Mouse (Mus musculus): ENCODE results near the gene Hist2h2ac. TPM values are rescaled to one million over a fixed set of nuclear protein-coding genes. Genes with fewer than 3 reads are reported as not detected.

Hist2h2ac gene
- polyA plus RNA-seq (2015; fragmentation: Nextera tagmentation; extraction: Ambion mirVana) = 2.5 and 2.6 TPM in 2 replicates

GRCm38 (mm10) chr3:96220765-96221639 lies at the start of gene Hist2h2ac, which contains the start of gene Hist2h2be:
Hist2h2ac (minus strand) TSS chr3:96220880.
Hist2h2be (plus strand) TSS chr3:96221119.

DNA sequence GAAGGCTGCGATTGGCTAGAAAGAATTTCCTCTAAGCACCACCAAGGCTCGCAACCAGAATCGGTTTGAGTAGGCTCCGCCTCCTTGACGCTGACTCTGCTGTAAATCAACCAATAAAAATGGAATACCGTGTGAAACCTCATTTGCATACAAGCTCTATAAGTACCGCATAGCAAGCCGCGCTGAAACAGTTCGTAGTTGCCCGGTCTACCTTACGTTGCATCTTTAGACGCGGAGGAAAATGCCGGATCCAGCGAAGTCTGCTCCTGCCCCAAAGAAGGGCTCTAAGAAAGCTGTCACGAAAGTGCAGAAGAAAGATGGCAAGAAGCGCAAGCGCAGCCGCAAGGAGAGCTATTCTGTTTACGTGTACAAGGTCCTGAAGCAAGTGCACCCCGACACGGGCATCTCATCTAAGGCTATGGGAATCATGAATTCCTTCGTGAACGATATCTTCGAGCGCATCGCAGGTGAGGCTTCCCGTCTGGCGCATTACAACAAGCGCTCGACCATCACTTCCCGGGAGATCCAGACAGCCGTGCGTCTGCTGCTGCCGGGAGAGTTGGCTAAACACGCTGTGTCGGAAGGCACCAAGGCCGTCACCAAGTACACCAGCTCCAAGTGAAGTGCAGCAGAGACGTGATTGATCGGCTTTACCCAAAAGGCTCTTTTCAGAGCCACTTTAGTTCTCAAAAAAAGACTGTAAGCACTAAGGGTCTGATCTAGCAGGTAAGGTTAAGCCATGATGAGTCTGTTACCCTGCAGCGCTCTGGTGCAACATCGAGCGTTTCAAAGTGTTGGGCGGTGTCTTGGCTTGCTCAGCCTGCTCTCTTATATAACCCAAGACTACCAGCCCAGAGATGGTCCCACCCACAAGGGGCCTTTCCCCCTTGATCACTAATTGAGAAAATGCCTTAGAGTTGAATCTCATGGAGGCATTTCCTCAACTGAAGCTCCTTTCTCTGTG lies 49.1 kb upstream of the Hist2h2ac start, which contains the start of gene Hist2h2bb:
Hist2h2bb (plus strand) TSS at position 242 of the 964 bp plus-strand sequence.

GRCm38 (mm10) chr3:96268051-96268775 lies 47.5 kb upstream of the Hist2h2ac start, which contains the start of gene Hist2h3b:
Hist2h3b (plus strand) TSS chr3:96268654.

DNA sequence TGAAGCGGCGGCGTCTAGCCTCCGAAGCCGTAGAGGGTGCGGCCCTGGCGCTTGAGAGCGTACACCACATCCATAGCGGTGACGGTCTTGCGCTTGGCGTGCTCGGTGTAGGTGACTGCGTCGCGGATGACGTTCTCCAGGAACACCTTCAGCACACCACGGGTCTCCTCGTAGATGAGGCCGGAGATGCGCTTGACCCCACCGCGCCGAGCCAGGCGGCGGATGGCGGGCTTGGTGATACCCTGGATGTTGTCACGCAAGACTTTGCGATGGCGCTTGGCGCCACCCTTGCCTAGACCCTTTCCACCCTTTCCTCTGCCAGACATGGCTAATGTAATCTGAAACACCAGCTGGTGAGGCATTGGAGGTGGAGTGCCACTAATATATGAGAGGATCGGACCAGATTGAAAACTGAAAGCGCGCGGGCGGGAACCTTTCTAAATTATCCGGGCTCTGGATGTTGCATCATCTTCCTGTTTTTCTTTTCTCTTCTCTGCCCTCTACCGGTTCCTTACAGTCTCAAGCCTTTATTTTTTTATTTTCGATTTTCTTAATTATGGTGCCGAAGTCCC lies 42.4 kb upstream of the Hist2h2ac start, which contains the start of gene Hist2h4:
Hist2h4 (minus strand) TSS at position 333 of the 572 bp plus-strand sequence.

DNA sequence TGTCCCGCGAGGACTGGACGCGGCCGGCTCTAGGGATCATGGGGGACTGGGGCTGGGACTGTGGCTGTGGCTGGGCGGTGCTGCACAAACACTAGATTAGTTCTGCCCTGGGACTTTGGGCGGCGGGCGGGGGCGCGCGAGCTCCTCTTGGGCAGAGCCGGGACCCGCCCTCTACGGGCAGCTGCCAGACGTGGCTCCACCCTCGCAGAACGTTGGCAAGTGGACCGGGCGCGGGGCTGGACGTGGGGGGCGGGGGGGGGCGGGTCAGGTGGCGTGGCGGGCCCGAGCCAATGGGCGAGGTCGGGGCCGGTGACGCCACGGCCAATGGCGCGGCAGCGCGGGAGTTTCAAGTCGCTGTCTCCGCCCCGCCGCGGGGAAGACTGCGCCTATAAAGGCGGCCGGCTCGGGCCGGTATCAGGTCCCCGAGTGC lies 25.8 kb upstream of the Hist2h2ac start, which contains the start of gene Hist2h3c1:
Hist2h3c1 (plus strand) TSS at position 259 of the 430 bp plus-strand sequence.

GRCm38 (mm10) chr3:96245003-96245886 lies 24.6 kb upstream of the Hist2h2ac start, which contains the start of gene Hist2h2aa1:
Hist2h2aa1 (plus strand) TSS chr3:96245497.

GRCm38 (mm10) chr3:96239949-96240798 lies 19.5 kb upstream of the Hist2h2ac start, which contains the start of gene Hist2h2aa2:
Hist2h2aa2 (minus strand) TSS chr3:96240276.

DNA sequence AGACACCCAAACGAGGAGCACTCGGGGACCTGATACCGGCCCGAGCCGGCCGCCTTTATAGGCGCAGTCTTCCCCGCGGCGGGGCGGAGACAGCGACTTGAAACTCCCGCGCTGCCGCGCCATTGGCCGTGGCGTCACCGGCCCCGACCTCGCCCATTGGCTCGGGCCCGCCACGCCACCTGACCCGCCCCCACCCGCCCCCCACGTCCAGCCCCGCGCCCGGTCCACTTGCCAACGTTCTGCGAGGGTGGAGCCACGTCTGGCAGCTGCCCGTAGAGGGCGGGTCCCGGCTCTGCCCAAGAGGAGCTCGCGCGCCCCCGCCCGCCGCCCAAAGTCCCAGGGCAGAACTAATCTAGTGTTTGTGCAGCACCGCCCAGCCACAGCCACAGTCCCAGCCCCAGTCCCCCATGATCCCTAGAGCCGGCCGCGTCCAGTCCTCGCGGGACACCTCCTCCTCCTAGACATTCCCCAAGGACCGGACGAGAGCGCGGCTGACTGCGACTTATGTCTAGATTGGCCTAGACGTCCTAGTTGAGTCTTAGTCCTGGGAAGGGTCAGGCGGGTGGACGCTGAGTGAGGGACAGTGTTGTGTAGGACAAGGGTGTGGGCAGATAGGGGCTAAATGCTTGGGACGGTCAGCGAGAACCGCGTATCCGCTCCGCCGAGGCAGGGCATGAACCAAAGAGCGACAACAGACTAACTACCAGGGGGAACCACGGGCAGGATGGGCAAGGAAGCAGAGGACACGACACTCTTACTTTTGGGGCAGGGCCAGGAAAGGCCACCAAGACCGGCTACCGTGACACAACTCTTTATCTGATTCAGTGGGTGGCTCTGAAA lies 18.5 kb upstream of the Hist2h2ac start, which contains the start of gene Hist2h3c2:
Hist2h3c2 (minus strand) TSS at position 174 of the 840 bp plus-strand sequence.

DNA sequence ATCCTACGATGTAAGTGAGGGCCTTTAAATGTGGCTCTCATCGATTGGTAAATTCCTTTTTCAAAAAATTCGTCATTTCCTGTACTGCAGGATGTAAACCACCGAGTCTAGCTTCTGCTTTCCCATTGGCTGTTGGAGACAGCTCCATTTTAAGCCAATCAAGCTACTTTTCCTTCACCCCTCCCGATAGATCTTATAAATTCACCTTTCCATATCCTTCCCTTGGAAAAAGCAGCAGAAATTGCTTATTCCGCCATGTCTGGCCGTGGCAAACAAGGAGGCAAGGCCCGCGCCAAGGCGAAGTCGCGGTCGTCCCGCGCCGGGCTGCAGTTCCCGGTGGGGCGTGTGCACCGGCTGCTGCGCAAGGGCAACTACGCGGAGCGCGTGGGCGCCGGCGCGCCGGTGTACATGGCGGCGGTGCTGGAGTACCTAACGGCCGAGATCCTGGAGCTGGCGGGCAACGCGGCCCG lies 984 bp downstream of the Hist2h2ac start, which contains the start of the genes Bola1 and Hist2h2ab:
Bola1 (minus strand) TSS at position 49 of the 470 bp plus-strand sequence.
Hist2h2ab (plus strand) TSS at position 205 of the 470 bp plus-strand sequence.

DNA sequence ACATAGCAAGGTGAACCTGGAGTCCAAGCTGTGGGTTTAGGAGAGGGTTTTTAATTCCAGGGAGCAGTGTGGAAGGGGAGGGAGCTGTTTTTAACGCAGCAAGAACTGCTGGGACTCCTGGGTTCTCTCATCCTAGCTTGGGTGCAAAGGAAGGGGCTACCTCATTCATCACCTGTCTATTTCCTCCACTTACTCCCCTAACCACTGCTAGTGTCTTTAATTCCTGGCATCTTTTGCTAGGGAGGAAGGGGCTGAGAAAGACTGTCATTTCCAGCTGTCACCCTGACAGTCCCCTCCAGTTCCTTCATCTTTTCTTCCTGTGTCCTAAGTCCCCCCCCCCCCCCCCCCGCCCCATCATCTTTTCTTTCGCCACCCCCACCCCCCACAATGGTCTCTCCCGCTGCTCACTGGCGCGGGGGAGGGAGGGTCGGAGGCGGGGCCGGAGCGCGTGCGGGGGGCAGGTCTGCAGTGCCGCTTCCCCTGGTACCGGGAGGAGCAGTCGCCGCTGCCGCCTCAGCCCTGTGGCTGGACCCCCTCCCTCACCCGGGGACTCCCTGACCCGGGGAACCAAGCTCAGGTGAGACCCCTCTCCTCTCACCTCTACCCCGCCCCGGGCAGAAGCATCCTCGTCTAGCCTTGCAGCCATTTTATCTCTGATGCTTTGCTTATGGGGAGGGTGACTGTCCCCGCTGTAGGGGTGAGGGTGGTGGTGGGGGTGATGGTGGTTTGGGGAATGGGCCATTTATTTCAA lies 39.8 kb downstream of the Hist2h2ac start, which contains the start of gene Sv2a:
Sv2a (plus strand) TSS at position 425 of the 751 bp plus-strand sequence.

GRCm38 (mm10) chr3:96172197-96173178 lies 48.2 kb downstream of the Hist2h2ac start, which contains the start of gene Sf3b4:
Sf3b4 (plus strand) TSS chr3:96172332.

All from skeletal muscle tissue, postnatal 0 days (tissue).